Mouse (Mus musculus) heart, embryonic 13.5 days (tissue): ENCODE measurements around the gene Setd1b. TPM values are rescaled to one million over a fixed set of nuclear protein-coding genes. Genes with fewer than 3 reads are reported as not detected.
A peak's percentile ranks its signal among the peaks of the same experiment; 100 is the strongest.

Source experiments
- ATAC-seq: fragments of 200-750 bp; cut with Nextera tagmentation; 2 replicates; pipeline ENCODE4 v1.8.0; 2017; ENCODE audit warnings: moderate TSS enrichment; ENCODE audit not compliant: insufficient number of reproducible peaks, low FRiP score, low TSS enrichment; ENCODE audit errors: extremely low read depth
- H3K27ac ChIP-seq: fragments of 300-500 bp; sonication (generic); replicated peaks from 2 replicates; pipeline ENCODE4 v1.5.1; 2015; ENCODE audit warnings: moderate library complexity, mild to moderate bottlenecking, inconsistent platforms
- H3K27me3 ChIP-seq: fragments of 300-500 bp; sonication (generic); replicated peaks from 2 replicates; pipeline ENCODE4 v1.6.1; 2015; ENCODE audit warnings: mild to moderate bottlenecking, inconsistent platforms
- H3K36me3 ChIP-seq: fragments of 300-500 bp; sonication (generic); 2 replicates; pipeline ENCODE4 v1.6.1; 2015; ENCODE audit warnings: mild to moderate bottlenecking, inconsistent platforms
- H3K4me1 ChIP-seq: fragments of 300-500 bp; sonication (generic); 2 replicates; pipeline ENCODE4 v1.6.1; 2015; ENCODE audit warnings: inconsistent platforms
- H3K4me2 ChIP-seq: fragments of 300-500 bp; sonication (generic); 2 replicates; pipeline ENCODE4 v1.6.1; 2015; ENCODE audit warnings: inconsistent platforms, mild to moderate bottlenecking, moderate library complexity
- H3K4me3 ChIP-seq: fragments of 300-500 bp; sonication (generic); 2 replicates; pipeline ENCODE4 v1.5.1; 2015; ENCODE audit warnings: moderate library complexity, mild to moderate bottlenecking, inconsistent platforms
- H3K9ac ChIP-seq: fragments of 300-500 bp; sonication (generic); 2 replicates; pipeline ENCODE4 v1.6.1; 2015; ENCODE audit warnings: inconsistent platforms, mild to moderate bottlenecking, moderate library complexity
- H3K9me3 ChIP-seq: fragments of 300-500 bp; sonication (generic); 2 replicates; pipeline ENCODE4 v1.6.1; 2016; ENCODE audit warnings: inconsistent platforms
- WGBS: fragments of 180-500 bp; shearing (Covaris S2); methylation state at CpG from one replicate; pipeline ENCODE4 v1.1.7; 2015; ENCODE audit warnings: mixed read lengths; 5-methylcytosine and 5-hydroxymethylcytosine counted together
- polyA plus RNA-seq: library from polyadenylated mRNA; unstranded; fragments of >200 nt; fragmentation: Nextera tagmentation; extraction: Ambion mirVana; gene quantifications from 2 replicates; pipeline ENCODE4 v1.2.1, GENCODE M21; 2015

Gene Setd1b
- polyA plus RNA-seq, 1 experiment from 2014 or later = 6.2 TPM

GRCm38 (mm10) chr5:123114109-123114508 is 27.9 kb upstream of the Setd1b start:
- H3K9ac ChIP-seq = peak overlapping the region; percentile 24; the same call in 1 of the 2 replicates
- H3K27me3 ChIP-seq = no peaks in the 10 kb centered on the region
- no peak overlapping the region for H3K27ac ChIP-seq
- 65% methylated on average over 11 of the region's 11 CpGs for whole genome bisulfite sequencing
- peaks cover 15% of the 10 kb centered on the region for H3K4me1 ChIP-seq
- H3K36me3 ChIP-seq = 0 out of 2 replicates have a peak, but pooled peaks cover 3% of the 10 kb centered on the region
- ATAC-seq = no peak
- no peak overlapping the region for H3K4me3 ChIP-seq
- no peak overlapping the region for H3K4me2 ChIP-seq
- no peaks in the 10 kb centered on the region for H3K9me3 ChIP-seq

GRCm38 (mm10) chr5:123114924-123115323 is 27.1 kb upstream of the Setd1b start:
- no peak for ATAC-seq
- H3K4me2 ChIP-seq = no peak overlapping the region
- no peak overlapping the region for H3K9ac ChIP-seq
- no peak overlapping the region for H3K4me3 ChIP-seq
- 48% methylated on average over 7 of the region's 7 CpGs for WGBS
- no peaks in the 10 kb centered on the region for H3K9me3 ChIP-seq
- H3K36me3 ChIP-seq = 0 out of 2 replicates have a peak, but pooled peaks cover 3% of the 10 kb centered on the region
- no peaks in the 10 kb centered on the region for H3K27me3 ChIP-seq
- H3K4me1 ChIP-seq = peaks cover 7% of the 10 kb centered on the region
- H3K27ac ChIP-seq = no peak overlapping the region

- Histone ChIP-seq H3K36me3 (0 out of 2 replicates have a peak, but pooled peaks cover 3% of the 10 kb centered on the region), H3K9ac (no peak overlapping the region), H3K27me3 (no peaks in the 10 kb centered on the region), H3K4me1 (no peaks in the 10 kb centered on the region; the same call in none of the 2 replicates), H3K27ac (no peak overlapping the region), H3K9me3 (no peaks in the 10 kb centered on the region), H3K4me3 (no peak overlapping the region), H3K4me2 (no peak overlapping the region)
- no peak; the same call in 1 of the 2 replicates for ATAC-seq
- 53% methylated on average over 8 of the region's 8 CpGs for WGBS
These were observed 25.9 kb upstream of the Setd1b start for GRCm38 (mm10) chr5:123116080-123116479.

GRCm38 (mm10) chr5:123117257-123117656 is 24.7 kb upstream of the Setd1b start:
- Histone ChIP-seq H3K4me1 (no peaks in the 10 kb centered on the region; the same call in none of the 2 replicates), H3K27me3 (no peaks in the 10 kb centered on the region), H3K36me3 (peaks cover 4% of the 10 kb centered on the region; the same call in 1 of the 2 replicates), H3K4me3 (no peak overlapping the region), H3K4me2 (no peak overlapping the region), H3K9ac (no peak overlapping the region), H3K27ac (no peak overlapping the region), H3K9me3 (peaks cover 1% of the 10 kb centered on the region; the same call in 1 of the 2 replicates)
- 17% methylated on average over 10 of the region's 10 CpGs for WGBS
- ATAC-seq = no peak

GRCm38 (mm10) chr5:123117773-123118172 is 24.2 kb upstream of the Setd1b start:
- Histone ChIP-seq H3K27me3 (no peaks in the 10 kb centered on the region), H3K4me2 (no peak overlapping the region), H3K27ac (no peak overlapping the region), H3K4me3 (no peak overlapping the region), H3K9me3 (peaks cover 4% of the 10 kb centered on the region; the same call in 1 of the 2 replicates), H3K4me1 (no peaks in the 10 kb centered on the region; the same call in none of the 2 replicates), H3K9ac (no peak overlapping the region), H3K36me3 (peaks cover 7% of the 10 kb centered on the region; the same call in 1 of the 2 replicates)
- 77% methylated on average over 8 of the region's 8 CpGs for WGBS
- ATAC-seq = no peak

- H3K9me3 ChIP-seq = peaks cover 4% of the 10 kb centered on the region; the same call in 1 of the 2 replicates
- H3K4me3 ChIP-seq = no peak overlapping the region
- H3K4me1 ChIP-seq = no peaks in the 10 kb centered on the region; the same call in none of the 2 replicates
- no peaks in the 10 kb centered on the region for H3K27me3 ChIP-seq
- ATAC-seq = no peak
- peaks cover 15% of the 10 kb centered on the region for H3K36me3 ChIP-seq
- WGBS = 58% methylated on average over 10 of the region's 10 CpGs
- H3K9ac ChIP-seq = no peak overlapping the region
- H3K4me2 ChIP-seq = no peak overlapping the region
- no peak overlapping the region for H3K27ac ChIP-seq
These were observed 23.2 kb upstream of the Setd1b start for GRCm38 (mm10) chr5:123118826-123119225.

- Histone ChIP-seq H3K4me1 (peaks cover 4% of the 10 kb centered on the region), H3K9ac (no peak overlapping the region), H3K4me2 (no peak overlapping the region), H3K4me3 (no peak overlapping the region), H3K27me3 (no peaks in the 10 kb centered on the region), H3K36me3 (peaks cover 13% of the 10 kb centered on the region), H3K9me3 (peaks cover 4% of the 10 kb centered on the region; the same call in 1 of the 2 replicates), H3K27ac (no peak overlapping the region)
- ATAC-seq = no peak
- 68% methylated on average over 7 of the region's 7 CpGs for WGBS
These were observed 21.3 kb upstream of the Setd1b start for GRCm38 (mm10) chr5:123120624-123121215.

- peaks cover 4% of the 10 kb centered on the region; the same call in 1 of the 2 replicates for H3K9me3 ChIP-seq
- no peaks in the 10 kb centered on the region for H3K27me3 ChIP-seq
- WGBS = 86% methylated on average over 4 of the region's 4 CpGs
- no peak overlapping the region for H3K27ac ChIP-seq
- no peak for ATAC-seq
- no peak overlapping the region for H3K4me2 ChIP-seq
- no peak overlapping the region for H3K4me3 ChIP-seq
- peaks cover 10% of the 10 kb centered on the region for H3K4me1 ChIP-seq
- peaks cover 20% of the 10 kb centered on the region for H3K36me3 ChIP-seq
- no peak overlapping the region for H3K9ac ChIP-seq
These were observed 19.8 kb upstream of the Setd1b start for GRCm38 (mm10) chr5:123122181-123122580.

- WGBS = 74% methylated on average over 6 of the region's 6 CpGs
- Histone ChIP-seq H3K4me1 (peaks cover 22% of the 10 kb centered on the region), H3K36me3 (peaks cover 27% of the 10 kb centered on the region), H3K4me2 (no peak overlapping the region), H3K27me3 (no peaks in the 10 kb centered on the region), H3K9me3 (peaks cover 4% of the 10 kb centered on the region; the same call in 1 of the 2 replicates), H3K27ac (no peak overlapping the region), H3K4me3 (no peak overlapping the region), H3K9ac (no peak overlapping the region)
- no peak for ATAC-seq
These were observed 16.9 kb upstream of the Setd1b start for GRCm38 (mm10) chr5:123125105-123125504.

- no peak for ATAC-seq
- WGBS = 65% methylated on average over 18 of the region's 18 CpGs
- H3K4me1 ChIP-seq = peaks cover 22% of the 10 kb centered on the region
- H3K9me3 ChIP-seq = peaks cover 4% of the 10 kb centered on the region; the same call in 1 of the 2 replicates
- H3K4me2 ChIP-seq = no peak overlapping the region
- H3K27me3 ChIP-seq = no peaks in the 10 kb centered on the region
- H3K36me3 ChIP-seq = peaks cover 31% of the 10 kb centered on the region
- no peak overlapping the region; the same call in 1 of the 2 replicates for H3K9ac ChIP-seq
- H3K4me3 ChIP-seq = no peak overlapping the region
- 0 out of 2 replicates have a peak overlapping the region, but pooled peaks have one; percentile 6 for H3K27ac ChIP-seq
These were observed 16.2 kb upstream of the Setd1b start for GRCm38 (mm10) chr5:123125638-123126406.

GRCm38 (mm10) chr5:123127031-123127430 is 15.0 kb upstream of the Setd1b start:
- Histone ChIP-seq H3K36me3 (peaks cover 31% of the 10 kb centered on the region), H3K27me3 (no peaks in the 10 kb centered on the region), H3K4me1 (peaks cover 26% of the 10 kb centered on the region), H3K4me2 (no peak overlapping the region), H3K9me3 (peaks cover 4% of the 10 kb centered on the region; the same call in 1 of the 2 replicates), H3K27ac (no peak overlapping the region), H3K4me3 (no peak overlapping the region), H3K9ac (no peak overlapping the region)
- WGBS = 74% methylated on average over 6 of the region's 6 CpGs
- no peak for ATAC-seq
